Mouse (Mus musculus): ENCODE measurements around the gene Cacnb2.

Cacnb2 gene

DNA sequence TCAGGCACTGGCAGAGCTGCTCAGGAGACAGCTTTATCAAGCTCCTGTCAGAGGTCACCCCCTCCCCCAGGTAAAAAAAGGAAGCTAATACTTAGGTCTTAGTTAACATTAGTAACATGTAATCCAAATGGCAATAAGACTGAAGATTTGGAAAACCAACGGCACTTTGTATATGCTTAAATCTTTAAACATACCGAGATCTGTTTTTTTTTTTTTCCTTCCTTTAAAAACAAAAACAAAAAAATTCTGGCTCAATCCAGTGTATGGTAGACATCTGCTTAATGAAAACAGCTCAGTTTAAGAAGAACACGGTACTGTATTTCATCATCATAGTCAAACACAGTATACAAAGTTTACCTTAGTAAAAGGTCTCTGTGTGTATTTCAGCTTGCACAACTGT is at the start of gene Cacnb2:
Gene Cacnb2, plus strand, starts transcription at position 301 of the 400 bp plus-strand sequence.
- DNase-seq (ENCODE audit: low read depth, low spot score), result no peak

DNA sequence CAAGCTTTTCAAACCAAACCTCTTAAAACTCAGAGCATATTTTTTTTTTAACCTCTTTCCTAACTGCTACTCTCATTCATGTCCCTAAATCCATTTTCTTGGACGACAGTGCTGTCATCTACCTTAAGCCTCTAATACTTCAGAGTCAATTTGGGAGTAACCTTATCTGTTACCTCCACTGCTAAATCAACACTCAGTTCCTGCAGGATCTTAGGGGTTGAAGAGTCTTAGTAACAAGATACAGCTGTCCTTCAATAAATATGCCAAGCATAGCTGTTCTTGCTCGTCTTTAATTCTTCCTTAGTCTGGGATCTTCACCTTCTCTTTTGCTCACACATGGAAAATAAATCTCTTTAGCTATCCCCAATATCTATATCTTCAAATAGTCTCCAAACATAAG is 34.9 kb upstream of the Cacnb2 start:
- no peak for DNase-seq (ENCODE audit: low read depth, low spot score)

DNA sequence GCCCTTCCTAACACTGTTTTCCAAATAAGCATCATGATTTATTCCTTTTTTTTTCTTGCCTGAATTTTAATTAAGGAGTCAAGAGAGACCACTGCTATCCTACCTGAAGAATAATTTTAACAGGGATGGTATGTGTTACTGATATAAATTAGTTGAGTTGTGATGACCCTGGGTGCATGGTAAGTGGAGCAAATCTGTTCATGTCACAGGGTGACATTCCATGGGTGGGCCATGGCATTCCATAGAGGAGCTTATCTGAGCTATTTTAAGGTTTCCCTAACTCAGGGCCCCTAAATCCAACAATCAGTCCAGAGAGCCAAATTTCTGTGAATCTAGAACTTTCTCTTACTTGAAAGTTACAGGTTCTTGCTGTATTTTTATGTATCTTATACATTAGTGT is 31.6 kb upstream of the Cacnb2 start:
- DNase-seq (ENCODE audit: low read depth, low spot score), result no peak

DNA sequence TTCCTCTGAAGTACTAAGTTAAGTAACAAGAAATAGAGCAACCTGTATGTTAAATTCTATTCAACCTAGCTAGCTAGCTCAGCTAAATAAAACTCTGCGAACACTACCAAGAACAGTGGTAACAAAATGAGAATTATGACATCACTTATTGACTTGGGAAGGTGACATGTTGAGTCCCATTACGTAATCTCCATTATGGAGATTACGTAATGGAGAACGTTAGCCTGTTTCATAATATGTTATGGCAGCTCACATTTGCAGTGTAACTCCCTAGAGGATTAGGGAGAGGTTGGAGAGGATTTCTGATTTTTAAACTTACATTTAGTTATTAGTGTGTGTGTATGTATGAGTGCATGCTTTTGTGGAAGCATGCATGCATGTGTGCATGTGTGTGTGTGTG is 13.3 kb upstream of the Cacnb2 start:
- DNase-seq (ENCODE audit: low read depth, low spot score), result no peak

DNA sequence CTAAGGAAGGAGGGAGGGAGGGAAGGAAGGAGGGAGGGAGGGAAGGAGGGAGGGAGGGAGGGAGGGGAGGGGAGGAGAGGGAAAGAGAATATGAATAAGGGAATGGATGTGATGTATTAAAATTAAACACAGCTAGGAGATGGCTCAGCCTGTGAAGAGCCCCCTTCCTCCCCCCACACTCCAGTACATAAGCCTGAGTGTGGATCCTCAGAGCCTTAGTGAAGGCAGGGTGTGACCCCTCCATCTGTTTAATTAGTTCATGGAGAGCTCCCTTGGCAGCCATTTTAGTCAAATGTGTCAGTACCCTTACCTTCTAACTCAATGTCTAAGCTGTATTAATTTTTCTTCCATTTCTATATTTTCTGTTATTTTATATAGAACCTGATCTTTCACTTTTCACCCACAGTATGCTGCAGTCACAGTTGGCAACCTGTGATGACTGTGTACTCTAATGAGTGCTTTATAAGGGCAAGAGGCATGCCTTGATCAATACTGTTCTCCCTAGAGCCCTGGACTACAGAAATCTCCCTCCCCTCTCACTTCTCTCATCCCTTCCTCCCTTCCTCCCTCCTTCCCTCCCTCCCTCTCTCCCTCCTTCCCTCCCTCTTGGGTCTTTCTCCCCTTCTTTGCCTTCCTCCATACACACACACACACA is 4.9 kb upstream of the Cacnb2 start:
- no peak for DNase-seq (ENCODE audit: low read depth, low spot score)

DNA sequence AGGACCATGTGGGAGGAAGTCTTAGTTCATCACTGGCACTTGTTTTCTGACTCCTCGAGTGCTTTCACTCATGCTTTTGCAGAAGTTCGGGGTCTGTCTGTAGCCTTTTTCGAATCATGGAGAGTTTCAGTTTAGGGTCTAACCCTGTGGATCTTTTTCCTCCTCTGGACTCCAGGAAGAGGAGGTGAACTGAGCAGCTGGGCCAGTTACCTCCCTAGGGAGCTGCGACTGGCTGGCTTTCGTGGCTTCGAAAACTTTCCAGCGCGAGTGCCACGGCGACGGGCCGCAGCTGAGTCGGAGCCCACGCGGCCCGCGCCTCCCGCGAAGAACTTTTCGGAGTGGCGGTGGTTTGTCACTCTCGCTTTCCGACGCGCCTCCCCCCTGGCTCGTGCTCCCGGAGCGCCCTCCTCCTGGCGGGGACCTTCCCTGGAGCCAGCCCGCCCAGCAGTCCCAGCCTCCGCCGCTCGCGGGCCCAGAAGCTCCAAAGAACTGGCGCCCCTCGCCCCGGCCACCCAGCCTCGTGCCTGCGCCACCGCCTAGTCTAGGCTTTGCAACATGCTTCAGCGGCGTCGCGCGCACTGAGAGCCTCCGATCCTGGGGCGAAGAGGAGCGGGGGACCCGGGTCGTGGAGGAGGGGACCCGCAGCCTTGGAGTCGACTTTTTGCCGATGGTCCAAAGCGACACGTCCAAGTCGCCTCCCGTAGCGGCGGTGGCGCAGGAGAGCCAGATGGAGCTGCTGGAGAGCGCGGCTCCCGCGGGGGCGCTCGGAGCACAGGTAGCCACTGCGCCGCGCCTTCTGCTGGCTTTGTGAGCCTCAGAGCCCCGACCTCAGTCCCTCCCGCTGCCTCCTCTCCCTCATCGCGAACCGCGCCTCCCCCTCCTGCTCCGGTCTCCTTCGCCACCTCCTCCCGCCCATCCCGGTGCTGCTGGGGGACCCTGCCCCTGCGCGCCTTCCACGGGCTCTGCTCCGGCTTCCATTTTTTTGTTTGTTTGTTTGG is 1.2 kb downstream of the Cacnb2 start:
- no peak for DNase-seq (ENCODE audit: low read depth, low spot score)

DNA sequence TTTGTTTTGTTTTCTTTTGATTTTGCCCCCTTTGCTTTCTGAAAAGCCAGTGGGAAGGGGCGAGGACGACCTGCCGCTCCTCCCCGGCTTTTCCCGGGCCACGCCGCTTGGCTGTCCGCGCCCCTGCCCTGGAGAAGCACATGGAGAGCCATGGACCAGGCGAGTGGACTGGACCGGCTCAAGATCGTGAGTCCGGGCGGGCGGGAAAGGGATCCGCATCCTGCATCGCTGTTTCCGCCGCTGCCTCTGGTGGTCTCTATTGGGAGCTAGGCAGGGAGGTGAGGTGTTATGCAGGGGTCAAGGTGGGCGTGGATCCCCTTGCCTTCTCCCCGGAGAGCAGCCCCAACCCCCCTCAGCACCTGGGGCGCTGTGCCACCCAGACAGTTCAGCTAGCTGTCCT is 1.9 kb downstream of the Cacnb2 start:
- DNase-seq (ENCODE audit: low read depth, low spot score), result no peak

DNA sequence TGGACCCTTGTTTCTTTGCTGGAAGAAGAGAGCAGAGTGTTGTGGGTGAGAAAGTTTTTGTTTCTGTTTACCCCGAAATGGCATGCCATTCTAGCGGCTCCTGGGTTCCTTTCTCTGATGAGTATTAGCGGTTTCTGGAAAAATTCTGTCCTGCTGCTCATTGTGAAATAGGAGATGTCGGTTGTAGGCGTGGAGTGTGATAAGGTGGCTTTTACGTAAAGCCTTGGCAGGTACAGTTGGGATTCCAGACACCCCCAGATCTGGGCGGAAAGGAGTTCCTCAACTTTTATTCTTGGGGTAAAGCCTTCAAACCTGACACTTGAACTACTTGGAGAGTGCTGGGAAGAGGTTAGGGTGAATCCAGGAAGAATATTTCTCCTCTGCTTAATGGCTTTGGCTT is 2.3 kb downstream of the Cacnb2 start:
- DNase-seq (ENCODE audit: low read depth, low spot score), result no peak

DNA sequence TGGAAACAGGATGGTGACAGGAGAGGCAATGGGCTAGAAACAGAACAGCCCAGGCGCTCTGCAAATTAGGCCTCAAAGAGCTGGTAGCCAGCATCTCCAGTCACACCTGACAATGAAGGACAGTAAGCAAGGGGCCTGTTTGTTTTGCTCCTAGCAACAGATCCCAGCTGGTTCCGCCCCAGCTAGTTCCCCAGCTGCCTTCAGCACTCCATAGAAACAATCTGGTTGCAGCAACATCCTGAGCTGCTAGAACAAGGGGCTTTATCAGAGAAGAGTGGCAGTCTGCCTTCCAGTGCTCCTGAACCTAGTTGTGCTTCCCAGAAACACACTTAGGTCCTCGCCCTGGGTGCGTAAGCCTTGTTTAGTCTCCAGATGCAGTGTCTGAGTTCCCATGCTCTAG is 5.7 kb downstream of the Cacnb2 start:
- DNase-seq (ENCODE audit: low read depth, low spot score), result no peak

DNA sequence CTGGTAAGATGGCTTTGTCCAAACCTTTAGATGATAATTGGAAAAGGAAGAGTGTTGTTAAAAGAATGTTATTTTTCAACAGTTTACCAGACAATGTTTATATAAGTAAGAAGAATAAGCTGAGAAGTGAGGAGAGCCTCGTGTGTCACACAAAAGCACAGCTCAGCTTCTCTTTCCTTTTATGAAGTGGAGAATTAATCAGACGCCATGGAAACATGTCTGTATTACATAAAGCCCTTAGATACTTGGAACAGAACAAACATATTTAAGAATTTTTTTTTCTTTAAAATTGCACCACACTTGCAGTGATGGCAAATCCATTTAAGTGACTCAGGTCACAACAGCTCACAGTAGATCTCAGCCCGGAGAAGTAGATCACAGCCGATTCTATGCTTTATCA is 9.8 kb downstream of the Cacnb2 start:
- no peak for DNase-seq (ENCODE audit: low read depth, low spot score)

DNA sequence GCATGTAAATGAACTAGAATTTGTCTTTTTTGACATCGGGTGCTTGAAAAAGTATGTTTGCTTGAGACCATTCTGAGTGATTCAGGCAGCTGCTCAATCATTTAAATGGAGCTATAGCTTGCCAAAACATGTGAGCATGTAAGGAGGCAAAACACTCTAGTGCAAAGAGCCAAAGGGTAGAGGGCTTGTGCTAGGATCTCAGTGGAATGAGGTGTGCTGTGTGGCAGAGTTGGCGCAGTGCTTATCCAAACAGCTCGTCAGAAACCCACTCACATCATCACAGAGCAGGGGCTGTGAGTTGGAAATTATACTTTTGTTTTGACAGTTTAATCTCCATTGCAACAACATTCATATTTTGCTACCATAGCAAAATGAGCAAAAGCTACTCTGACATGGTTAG is 13.5 kb downstream of the Cacnb2 start:
- DNase-seq (ENCODE audit: low read depth, low spot score), result no peak

DNA sequence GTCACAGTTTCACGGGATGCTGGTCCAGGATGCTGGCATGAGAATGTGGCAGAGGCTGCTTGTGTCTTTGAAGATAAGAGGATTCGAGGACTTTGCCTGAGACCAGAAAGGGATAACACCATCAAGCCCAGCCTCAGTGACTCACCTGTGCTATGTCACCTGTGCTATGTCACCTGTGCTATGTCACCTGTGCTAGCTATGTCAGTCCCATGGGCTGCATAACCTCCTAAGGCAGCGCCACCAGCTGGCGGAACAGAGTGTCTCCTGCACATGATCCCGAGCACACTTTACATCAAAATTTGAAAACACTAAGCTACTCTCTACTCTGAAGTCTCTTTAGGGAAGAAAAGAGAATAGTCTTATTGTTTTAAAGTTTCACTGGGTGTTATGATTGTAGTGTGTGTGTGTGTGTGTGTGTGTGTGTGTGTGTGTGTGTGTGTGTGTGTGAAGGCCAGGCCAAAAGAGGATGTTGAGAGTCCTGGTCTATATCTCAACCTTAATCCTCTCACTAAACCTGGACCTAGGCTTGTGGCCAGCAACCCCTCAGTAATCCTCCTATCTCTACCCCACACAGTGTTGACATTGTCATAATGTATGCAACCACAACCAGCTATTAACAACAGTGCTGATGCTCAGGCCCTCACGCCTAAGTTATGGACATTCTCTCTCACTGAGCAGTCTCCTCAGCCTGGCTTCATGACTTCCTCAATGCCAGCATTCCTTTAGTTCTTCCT is 17.4 kb downstream of the Cacnb2 start:
- DNase-seq (ENCODE audit: low read depth, low spot score), result no peak

DNA sequence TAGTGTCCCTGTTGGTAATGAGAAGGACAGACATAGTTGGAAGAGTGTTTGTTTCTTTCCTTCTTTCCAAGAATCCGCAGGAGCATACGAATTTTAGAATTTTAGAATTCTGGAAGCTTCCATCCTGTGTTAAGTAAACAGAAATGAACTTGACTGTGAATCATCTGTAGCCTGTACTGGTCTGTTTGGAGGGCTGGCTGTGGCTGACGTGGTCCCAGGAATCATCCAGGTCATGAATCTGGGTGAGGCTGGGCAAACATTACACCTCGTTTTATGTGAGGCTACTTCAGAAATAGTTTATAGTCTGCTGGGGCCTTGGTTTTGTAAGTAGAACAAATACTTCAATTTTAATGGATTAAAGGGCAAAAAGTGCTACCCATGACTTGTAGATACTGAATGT is 18.0 kb downstream of the Cacnb2 start:
- DNase-seq (ENCODE audit: low read depth, low spot score), result no peak

DNA sequence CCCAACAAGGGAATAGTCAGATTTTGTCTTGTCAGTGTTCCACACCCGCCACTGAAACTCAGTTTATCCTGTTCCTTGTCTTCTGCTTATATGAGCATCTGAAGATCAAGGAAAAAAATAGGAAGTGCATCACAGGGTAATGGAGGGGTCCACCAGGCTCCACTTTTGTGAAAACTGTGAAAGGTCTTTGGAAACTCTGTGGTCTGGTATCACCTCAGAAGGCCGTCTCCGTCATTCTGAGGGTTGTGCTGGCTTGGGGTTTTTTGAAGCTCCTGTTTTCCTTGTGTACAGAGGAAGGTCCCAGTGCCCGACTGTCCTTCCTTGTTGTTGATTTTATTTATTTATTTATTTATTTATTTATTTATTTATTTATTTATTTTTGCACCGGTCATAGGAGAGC is 20.9 kb downstream of the Cacnb2 start:
- no peak for DNase-seq (ENCODE audit: low read depth, low spot score)

DNA sequence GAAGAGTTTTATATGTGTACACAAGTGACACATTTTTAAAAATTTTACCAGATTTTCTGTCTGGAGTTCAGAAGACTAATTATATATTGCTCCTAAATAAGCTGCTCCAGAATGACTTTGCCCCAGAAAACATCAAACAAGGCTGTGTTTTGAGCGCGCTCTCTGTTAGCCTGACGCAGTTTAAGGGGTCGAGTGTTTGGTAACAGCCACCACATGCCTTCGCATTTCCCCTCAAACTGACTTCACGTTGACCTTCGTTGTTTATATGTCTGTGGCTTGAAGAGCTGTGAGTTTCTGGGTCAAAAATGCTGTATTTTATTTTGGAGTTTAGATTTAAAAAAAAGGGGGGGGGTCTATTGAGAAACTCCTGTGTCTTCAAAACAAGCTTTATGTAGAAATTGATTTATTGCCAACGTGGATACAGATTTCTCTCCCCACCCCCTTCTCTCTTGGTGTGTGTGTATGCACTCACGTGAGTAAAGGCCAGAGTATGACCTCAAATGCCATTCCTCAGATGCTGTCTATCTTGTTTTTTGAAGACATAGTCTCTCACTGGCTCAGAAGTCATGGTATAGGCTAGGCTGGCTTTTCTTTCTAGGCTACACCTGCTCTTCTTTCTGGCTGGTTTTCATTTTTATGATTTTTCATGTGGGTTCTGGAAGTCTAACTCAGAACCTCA is 27.1 kb downstream of the Cacnb2 start:
- DNase-seq (ENCODE audit: low read depth, low spot score), result no peak

DNA sequence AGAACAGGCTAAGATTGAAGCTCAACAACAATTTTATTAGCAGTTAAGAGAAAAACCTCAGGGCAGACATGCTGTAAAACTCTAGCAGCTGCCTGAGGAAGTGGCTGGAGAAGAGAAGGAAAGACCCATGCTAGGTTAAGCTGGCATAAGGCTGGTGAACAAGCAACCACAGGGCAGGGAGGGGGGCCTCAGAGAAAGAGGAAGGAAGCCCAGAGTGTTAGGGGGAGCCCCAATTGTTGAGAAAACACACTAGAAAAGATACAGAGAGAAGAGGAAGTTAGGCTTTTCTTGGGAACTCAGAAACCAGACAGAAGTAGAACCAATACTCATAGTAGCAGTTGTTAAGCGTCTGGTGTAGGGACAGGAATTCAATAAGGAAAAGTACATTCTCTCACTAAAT is 28.7 kb downstream of the Cacnb2 start:
- DNase-seq (ENCODE audit: low read depth, low spot score), result peak; percentile 83

DNA sequence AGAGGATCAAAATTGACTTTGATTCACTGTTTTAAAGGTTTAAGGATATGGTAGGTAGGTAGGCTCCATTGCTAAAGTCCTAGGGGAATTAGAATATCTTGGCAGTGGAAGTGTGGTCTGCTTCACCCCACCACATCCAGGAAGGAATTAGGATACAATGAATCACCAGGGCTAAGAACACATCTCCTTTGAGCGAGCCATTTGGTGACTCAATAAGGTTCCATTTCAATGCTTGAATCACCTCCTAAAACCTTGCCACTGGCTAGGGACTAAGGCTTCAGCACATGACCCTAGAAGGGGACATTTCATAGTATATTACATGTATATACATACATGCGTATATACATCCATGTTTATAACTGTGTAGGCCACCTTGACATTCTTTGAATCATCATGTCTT is 30.3 kb downstream of the Cacnb2 start:
- no peak for DNase-seq (ENCODE audit: low read depth, low spot score)

DNA sequence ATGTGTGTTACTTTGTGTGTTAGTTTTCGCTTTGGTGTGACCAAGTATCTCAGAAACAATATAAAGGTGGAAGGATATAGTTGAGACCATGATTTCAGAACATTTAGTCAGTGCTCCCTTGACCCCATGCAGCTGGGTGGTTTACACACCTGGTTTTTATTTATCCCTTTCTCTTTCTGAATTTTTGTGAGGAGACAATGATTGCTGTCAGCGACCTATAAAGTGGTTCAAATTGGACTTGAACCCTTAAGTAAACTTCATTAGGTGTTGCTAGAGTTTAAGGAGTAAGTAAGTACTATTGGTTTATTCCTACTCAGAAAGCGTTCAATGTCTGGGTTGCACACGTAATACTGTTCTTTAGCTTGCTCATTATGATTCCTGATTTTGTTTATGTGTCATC is 36.4 kb downstream of the Cacnb2 start:
- no peak for DNase-seq (ENCODE audit: low read depth, low spot score)

DNA sequence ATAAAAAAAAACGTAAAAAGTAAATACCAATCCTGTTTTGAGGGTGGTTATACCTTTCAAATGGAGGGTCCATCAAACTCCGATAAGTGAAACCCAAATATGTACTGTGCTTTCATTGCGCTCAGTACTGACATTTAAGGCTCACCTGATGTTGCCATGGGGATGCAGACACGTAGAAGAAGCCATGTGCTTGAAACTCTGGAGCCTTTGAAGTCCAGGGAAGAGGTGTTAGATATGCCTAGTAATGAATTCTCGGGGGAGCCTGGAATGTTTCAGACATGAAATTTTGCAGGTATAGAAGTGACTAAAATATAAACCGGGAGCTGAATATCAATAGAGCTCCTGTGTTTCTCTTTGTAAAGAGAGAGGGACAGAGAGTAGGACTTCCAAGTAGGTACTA is 37.0 kb downstream of the Cacnb2 start:
- no peak for DNase-seq (ENCODE audit: low read depth, low spot score)

DNA sequence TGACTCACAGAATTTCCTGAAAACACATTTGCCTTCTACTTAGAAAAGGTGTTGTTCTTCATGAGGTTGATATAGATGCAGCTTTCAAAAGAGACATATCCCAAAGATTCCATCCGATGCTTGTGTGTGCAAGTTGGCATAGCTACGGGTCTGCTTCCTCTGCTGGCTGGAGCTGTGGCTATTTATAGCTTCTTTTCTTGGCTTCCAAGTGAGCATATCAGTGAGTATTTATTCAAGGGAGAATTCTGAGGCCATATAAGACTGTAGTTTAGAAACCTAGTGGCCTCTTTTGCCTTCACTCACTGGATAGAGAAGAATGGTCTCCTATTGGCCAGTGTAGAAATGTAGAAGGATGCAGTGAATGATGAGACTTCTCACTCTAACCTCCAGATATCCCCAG is 38.2 kb downstream of the Cacnb2 start:
- DNase-seq (ENCODE audit: low read depth, low spot score), result no peak

DNA sequence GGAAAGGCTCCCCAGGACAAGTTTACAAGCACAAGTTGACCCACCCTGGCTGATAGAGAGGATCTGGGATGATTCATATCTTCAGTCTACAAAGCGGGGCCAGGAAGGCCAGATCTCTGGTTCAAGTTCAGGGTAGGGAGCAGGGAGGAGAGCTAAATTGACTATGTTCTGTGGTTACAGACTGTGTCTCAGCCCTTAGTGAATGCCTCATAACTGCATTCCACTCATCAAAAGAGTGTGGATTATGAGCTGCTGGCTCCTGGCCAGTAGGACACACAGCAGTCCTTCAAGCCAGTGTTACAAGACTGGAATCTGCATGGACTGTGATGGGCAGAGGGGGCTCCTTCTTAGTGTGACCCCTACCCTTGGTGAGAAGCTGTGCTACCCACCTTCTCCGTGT is 48.4 kb downstream of the Cacnb2 start:
- no peak for DNase-seq (ENCODE audit: low read depth, low spot score)

DNA sequence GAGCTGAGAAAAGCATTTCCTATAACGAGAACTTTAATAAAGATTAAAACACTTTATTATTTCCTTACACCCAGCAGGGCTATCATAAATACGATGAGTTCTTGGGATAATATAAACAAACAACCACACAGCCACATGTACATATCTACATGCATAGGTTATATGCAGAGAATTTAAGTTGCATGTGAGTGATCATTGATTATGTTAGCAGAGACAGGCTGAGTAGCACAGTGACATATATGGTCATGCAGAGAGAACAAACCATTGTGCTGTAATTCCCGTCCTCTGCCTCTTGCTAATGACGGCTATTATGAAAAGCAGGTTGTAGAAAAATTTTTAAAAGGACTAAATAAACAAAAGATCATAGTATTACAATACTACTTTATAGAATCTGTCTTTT is 53.8 kb downstream of the Cacnb2 start:
- DNase-seq (ENCODE audit: low read depth, low spot score), result no peak
